Mouse (Mus musculus) small intestine, adult 2 months (tissue): ENCODE data around the gene Klhl35.

Experiments
- CTCF ChIP-seq: fragments of 200-500 bp; IDR thresholded peaks from 2 replicates; pipeline ENCODE4 v1.5.1; 2012; ENCODE audit warnings: low read depth, mild to moderate bottlenecking, control low read depth, inconsistent platforms, low read length, moderate library complexity, mixed read lengths; ENCODE audit not compliant: insufficient replicate concordance, insufficient read length; ENCODE audit errors: extremely low read depth
- POLR2A ChIP-seq: fragments of 200-500 bp; IDR thresholded peaks from 2 replicates; pipeline ENCODE4 v1.6.1; 2012; ENCODE audit warnings: low read depth, mild to moderate bottlenecking, control low read depth, inconsistent platforms, low read length, moderate library complexity

DNA sequence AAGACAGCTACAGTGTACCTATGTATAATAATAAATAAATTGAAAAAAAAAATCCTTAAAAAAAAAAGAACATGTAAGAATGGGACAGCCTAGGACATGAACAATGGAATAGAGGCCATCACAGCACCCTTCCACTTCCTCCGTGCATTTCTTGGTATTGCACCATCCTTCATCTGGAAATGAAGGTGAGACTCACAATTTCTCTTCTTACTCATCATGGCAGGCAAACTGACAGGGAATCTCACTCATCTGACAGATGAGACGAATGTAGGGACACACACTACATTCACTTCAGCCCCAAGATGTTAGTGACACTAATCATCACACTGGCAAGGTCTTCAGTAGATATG is 9.7 kb downstream of the Klhl35 start:
- TF ChIP-seq POLR2A (no peak), CTCF (no peak)
